Mouse (Mus musculus): ENCODE measurements around the gene Gm11114.

- no peak for TF ChIP-seq GATA1 (IDR thresholded peaks at IDR 0.05; ENCODE audit: low read length)
- no peak for TF ChIP-seq TAL1 (IDR thresholded peaks at IDR 0.05; ENCODE audit: low read length)
Measured at GRCm38 (mm10) chr9:85303378-85303777, 9.2 kb upstream of the Gm11114 start.

Data from erythroblast, embryonic 14.5 days (primary cell).